Mouse (Mus musculus) thymus, postnatal 14 days (tissue): Measurements from ENCODE around the gene Plekho1.
A peak's percentile ranks its signal among the peaks of the same experiment; 100 is the strongest.
"Not testable (repeated sequence)": the region's sequence is repeated elsewhere in the genome, so short reads cannot be mapped to it uniquely, and the experiment has no call there.

ENCODE experiments used
- DNase-seq: peaks from one replicate; pipeline ENCODE4 v3.0.0; 2021

Gene Plekho1

GRCm38 (mm10) chr3:95995802-95996428 lies at the start of gene Plekho1:
Gene Plekho1, minus strand, starts transcription at chr3:95996001.
- peak; percentile 71 for DNase-seq

- not testable (repeated sequence) for DNase-seq
These were observed 48.8 kb upstream of the Plekho1 start for GRCm38 (mm10) chr3:96044559-96044958.

- DNase-seq: no peak
These were observed 47.3 kb upstream of the Plekho1 start for GRCm38 (mm10) chr3:96043104-96043503.

GRCm38 (mm10) chr3:96041079-96041478 lies 45.3 kb upstream of the Plekho1 start:
- no peak for DNase-seq

GRCm38 (mm10) chr3:96040663-96041006 lies 44.8 kb upstream of the Plekho1 start:
- DNase-seq: no peak

- peak; percentile 12 for DNase-seq
These were observed 44.3 kb upstream of the Plekho1 start for GRCm38 (mm10) chr3:96039857-96040662.

- no peak for DNase-seq
These were observed 43.0 kb upstream of the Plekho1 start for GRCm38 (mm10) chr3:96038851-96039250.

- DNase-seq: no peak
These were observed 42.4 kb upstream of the Plekho1 start for GRCm38 (mm10) chr3:96038156-96038555.

- no peak for DNase-seq
These were observed 41.0 kb upstream of the Plekho1 start for GRCm38 (mm10) chr3:96036796-96037195.

- peak; percentile 58 for DNase-seq
These were observed 37.2 kb upstream of the Plekho1 start for GRCm38 (mm10) chr3:96033046-96033445.

- DNase-seq: no peak
These were observed 36.8 kb upstream of the Plekho1 start for GRCm38 (mm10) chr3:96032652-96033017.

GRCm38 (mm10) chr3:96031991-96032651 lies 36.3 kb upstream of the Plekho1 start:
- peak; percentile 68 for DNase-seq

GRCm38 (mm10) chr3:96029766-96030165 lies 34.0 kb upstream of the Plekho1 start:
- DNase-seq: no peak

GRCm38 (mm10) chr3:96029336-96029735 lies 33.5 kb upstream of the Plekho1 start:
- no peak for DNase-seq

- DNase-seq: no peak
These were observed 32.1 kb upstream of the Plekho1 start for GRCm38 (mm10) chr3:96027875-96028274.

- no peak for DNase-seq
These were observed 31.3 kb upstream of the Plekho1 start for GRCm38 (mm10) chr3:96027145-96027544.

- no peak for DNase-seq
These were observed 25.8 kb upstream of the Plekho1 start for GRCm38 (mm10) chr3:96021421-96022128.

- no peak for DNase-seq
These were observed 24.9 kb upstream of the Plekho1 start for GRCm38 (mm10) chr3:96020735-96021134.

- peak; percentile 57 for DNase-seq
These were observed 21.7 kb upstream of the Plekho1 start for GRCm38 (mm10) chr3:96017461-96017860.

- no peak for DNase-seq
These were observed 20.6 kb upstream of the Plekho1 start for GRCm38 (mm10) chr3:96016257-96016889.

- DNase-seq: no peak
These were observed 19.9 kb upstream of the Plekho1 start for GRCm38 (mm10) chr3:96015681-96016080.

GRCm38 (mm10) chr3:96012805-96013204 lies 17.0 kb upstream of the Plekho1 start:
- no peak for DNase-seq

GRCm38 (mm10) chr3:96008463-96008862 lies 12.7 kb upstream of the Plekho1 start:
- no peak for DNase-seq
